17 mouse cellular contexts compared by ENCODE assay signal in genomic region chr8:125750846-125751245, GRCm38 (mm10). TPM values are rescaled to one million over a fixed set of nuclear protein-coding genes. Genes with fewer than 3 reads are reported as not detected.
DNase-seq lines count a peak whose midpoint lies in the region; ATAC-seq and TF ChIP-seq lines count a peak whose summit lies in the region.
"Had no signal": no experiment of that assay in that cellular context is flagged by ENCODE, and none has a peak within 500 bp of the region (broad histone marks: within the 10 kb centered on the region; RNA-seq: fewer than 3 reads in every experiment).

No protein-coding gene starts in this region.

- H3K9me3 ChIP-seq in kidney, embryonic 15.5 days (replicated peaks): no peaks in the 10 kb centered on the region
- H3K9me3 ChIP-seq in limb, embryonic 14.5 days (ENCODE audit: control insufficient read depth, low read length): no peaks in the 10 kb centered on the region
- no peaks in the 10 kb centered on the region for H3K9me3 ChIP-seq in intestine, postnatal 0 days (ENCODE audit: control insufficient read depth)
- H3K9me3 ChIP-seq: midbrain, embryonic 13.5 days had no signal

- no peaks in the 10 kb centered on the region for H3K27me3 ChIP-seq in kidney, embryonic 15.5 days
- H3K27me3 ChIP-seq in limb, embryonic 14.5 days (ENCODE audit: control insufficient read depth, insufficient read depth, low read length): no peaks in the 10 kb centered on the region
- H3K27me3 ChIP-seq in intestine, postnatal 0 days (replicated peaks; ENCODE audit: control insufficient read depth, insufficient read depth, low read length): no peaks in the 10 kb centered on the region
- H3K27me3 ChIP-seq: midbrain, embryonic 13.5 days had no signal

- peak; percentile 23; the same call in 1 of the 2 replicates for ATAC-seq in kidney, embryonic 15.5 days (replicated peaks; ENCODE audit: low FRiP score)
- ATAC-seq in limb, embryonic 14.5 days (ENCODE audit: low FRiP score, low read depth): no peak
- ATAC-seq in erythroblast, adult 5-6 weeks (replicated peaks; ENCODE audit: low FRiP score, poor library complexity, severe bottlenecking): no peak
- no peak for ATAC-seq in intestine, postnatal 0 days
- ATAC-seq: midbrain, embryonic 13.5 days had no signal

- peak overlapping the region; percentile 46; the same call in 1 of the 2 replicates for H3K27ac ChIP-seq in kidney, embryonic 15.5 days
- no peak overlapping the region for H3K27ac ChIP-seq in limb, embryonic 14.5 days (replicated peaks; ENCODE audit: low read depth, low read length)
- no peak overlapping the region for H3K27ac ChIP-seq in intestine, postnatal 0 days (ENCODE audit: low read depth, low read length)
- H3K27ac ChIP-seq: layer of hippocampus, adult 2 months; left cerebral cortex, adult 2 months; midbrain, embryonic 13.5 days had no signal

- no peaks in the 10 kb centered on the region for H3K36me3 ChIP-seq in kidney, embryonic 15.5 days
- H3K36me3 ChIP-seq in limb, embryonic 14.5 days (ENCODE audit: control insufficient read depth, insufficient read depth, low read length): no peaks in the 10 kb centered on the region
- no peaks in the 10 kb centered on the region; the same call in 1 of the 2 replicates for H3K36me3 ChIP-seq in intestine, postnatal 0 days (ENCODE audit: control insufficient read depth, insufficient read depth)
- H3K36me3 ChIP-seq: G1E had no signal

- H3K9ac ChIP-seq in kidney, embryonic 15.5 days: no peak overlapping the region
- H3K9ac ChIP-seq in limb, embryonic 14.5 days (ENCODE audit: low read depth, low read length, severe bottlenecking): no peak overlapping the region
- H3K9ac ChIP-seq in intestine, postnatal 0 days (ENCODE audit: low read depth, low read length): no peak overlapping the region
- H3K9ac ChIP-seq: midbrain, embryonic 13.5 days had no signal

- no peak for TF ChIP-seq POLR2A in limb, embryonic 14.5 days (IDR thresholded peaks at IDR 0.05; ENCODE audit: borderline replicate concordance, extremely low read depth, insufficient read depth, insufficient read length)

- DNase-seq in kidney, adult 8-10 months: no peak
- DNase-seq in retina, postnatal 1 day: peak; percentile 34
- no peak for DNase-seq in retina, embryonic 14.5 days (ENCODE audit: low spot score)
- DNase-seq in limb, embryonic 14.5 days (ENCODE audit: low spot score): peak; percentile 31
- no peak for DNase-seq in embryo, embryonic 10.5 days (ENCODE audit: low spot score)
- DNase-seq: adrenal gland, postnatal 14 days; cerebellum, adult 9-10 months; gastrocnemius, postnatal 36 days; thymus, adult 2 months had no signal

- peaks cover 22% of the 10 kb centered on the region for H3K4me1 ChIP-seq in kidney, embryonic 15.5 days
- peaks cover 17% of the 10 kb centered on the region for H3K4me1 ChIP-seq in limb, embryonic 14.5 days (ENCODE audit: control insufficient read depth, insufficient read depth, low read length)
- no peaks in the 10 kb centered on the region for H3K4me1 ChIP-seq in intestine, postnatal 0 days (replicated peaks; ENCODE audit: control insufficient read depth, insufficient read depth, low read length)

- H3K4me3 ChIP-seq in kidney, embryonic 15.5 days (replicated peaks): no peak overlapping the region
- H3K4me3 ChIP-seq in limb, embryonic 14.5 days (replicated peaks; ENCODE audit: low read length): no peak overlapping the region
- H3K4me3 ChIP-seq in intestine, postnatal 0 days (ENCODE audit: low read depth, low read length): no peak overlapping the region
- H3K4me3 ChIP-seq: layer of hippocampus, adult 2 months; left cerebral cortex, adult 2 months; midbrain, embryonic 13.5 days had no signal

- WGBS in kidney, embryonic 15.5 days: 36% methylated on average over 8 of the region's 8 CpGs
- 39% methylated on average over 8 of the region's 8 CpGs for WGBS in limb, embryonic 14.5 days
- WGBS in intestine, postnatal 0 days: 67% methylated on average over 8 of the region's 8 CpGs

- H3K4me2 ChIP-seq in kidney, embryonic 15.5 days: 0 out of 2 replicates have a peak overlapping the region, but pooled peaks have one; percentile 5
- no peak overlapping the region for H3K4me2 ChIP-seq in limb, embryonic 14.5 days (replicated peaks; ENCODE audit: low read depth, low read length, severe bottlenecking)
- H3K4me2 ChIP-seq in intestine, postnatal 0 days (replicated peaks; ENCODE audit: low read depth): no peak overlapping the region
- H3K4me2 ChIP-seq: heart, embryonic 11.5 days; midbrain, embryonic 13.5 days had no signal

- no peak for TF ChIP-seq CTCF in intestine, postnatal 0 days (IDR thresholded peaks at IDR 0.05; ENCODE audit: low read depth)

RNA-seq across cellular contexts. Expression of gene Ntpcr, which starts 21.1 kb away (rescaled TPM):
- polyA plus RNA-seq in kidney, embryonic 15.5 days (2015; fragmentation: Nextera tagmentation; extraction: Ambion mirVana): 23.1 and 28.7 TPM in 2 replicates
- 39.0 TPM in 2 replicates for polyA plus RNA-seq in limb, embryonic 14.5 days (2012; rRNA removed)
- polyA plus RNA-seq in limb, embryonic 14.5 days (2014; fragmentation: Nextera tagmentation; extraction: Ambion mirVana): 39.7 and 45.3 TPM in 2 replicates
- total RNA-seq in erythroblast, adult 5-6 weeks (2015; ENCODE audit: low replicate concordance): 4.2 and 14.2 TPM in 2 replicates
- 3.2 and 10.7 TPM in 2 replicates for total RNA-seq in erythroblast, adult 5-6 weeks (2017; ENCODE audit: low replicate concordance)
- 23.9 and 26.3 TPM in 2 replicates for polyA plus RNA-seq in intestine, postnatal 0 days (2015; fragmentation: Nextera tagmentation; extraction: Ambion mirVana)
- total RNA-seq: G1E had no signal
- polyA plus RNA-seq: G1E had no signal

Comparison
In these comparisons a context has a peak if more than half of its experiments do, and no peak if none do; other contexts are left out.
1. DNase-seq: peak in retina, postnatal 1 day (single experiment) and limb, embryonic 14.5 days (single experiment); none in kidney, adult 8-10 months (0 of 2), retina, embryonic 14.5 days (single experiment) and embryo, embryonic 10.5 days (single experiment).